Mouse (Mus musculus) gastrocnemius, adult 8-10 months (tissue): ENCODE data around the gene Arhgef3. TPM values are rescaled to one million over a fixed set of nuclear protein-coding genes. Genes with fewer than 3 reads are reported as not detected.
"Not testable (repeated sequence)": the region's sequence is repeated elsewhere in the genome, so short reads cannot be mapped to it uniquely, and the experiment has no call there.

ENCODE experiments used
- DNase-seq, 2 experiments: peaks; one replicate each; pipeline ENCODE4 v3.0.0; 2022; ENCODE audit warnings: low spot score in 2 of 2
- total RNA-seq, 4 experiments: library from RNA; stranded (reverse); gene quantifications; 2 replicates each; pipeline ENCODE4 v1.2.4; 2022

The Arhgef3 gene
- total RNA-seq, 4 experiments from 2014 or later: 9.4 to 30.0 (median 18.7) TPM

- DNase-seq: no peak
Observed at GRCm38 (mm10) chr14:27229441-27230147, 114.9 kb downstream of the Arhgef3 start.

- DNase-seq: peak in 1 of 2 experiments; percentile 19
Observed at GRCm38 (mm10) chr14:27230262-27231022, 115.7 kb downstream of the Arhgef3 start.

GRCm38 (mm10) chr14:27231506-27231905 lies 116.8 kb downstream of the Arhgef3 start:
- DNase-seq: no peak

- no peak for DNase-seq
Observed at GRCm38 (mm10) chr14:27231974-27232780, 117.5 kb downstream of the Arhgef3 start.

GRCm38 (mm10) chr14:27233056-27233455 lies 118.4 kb downstream of the Arhgef3 start:
- DNase-seq: no peak

GRCm38 (mm10) chr14:27233656-27234055 lies 119.0 kb downstream of the Arhgef3 start:
- no peak for DNase-seq

GRCm38 (mm10) chr14:27234270-27234840 lies 119.7 kb downstream of the Arhgef3 start:
- no peak for DNase-seq

GRCm38 (mm10) chr14:27235897-27236553 lies 121.3 kb downstream of the Arhgef3 start:
- DNase-seq: no peak

GRCm38 (mm10) chr14:27237522-27238187 lies 123.0 kb downstream of the Arhgef3 start:
- no peak for DNase-seq

- DNase-seq: no peak
Observed at GRCm38 (mm10) chr14:27238600-27239118, 124.0 kb downstream of the Arhgef3 start.

- no peak for DNase-seq
Observed at GRCm38 (mm10) chr14:27239551-27240091, 124.9 kb downstream of the Arhgef3 start.

GRCm38 (mm10) chr14:27242253-27242652 lies 127.6 kb downstream of the Arhgef3 start:
- DNase-seq: no peak

GRCm38 (mm10) chr14:27242769-27243168 lies 128.1 kb downstream of the Arhgef3 start:
- DNase-seq: no peak

- DNase-seq: no peak
Observed at GRCm38 (mm10) chr14:27243585-27243984, 128.9 kb downstream of the Arhgef3 start.

GRCm38 (mm10) chr14:27244898-27245297 lies 130.2 kb downstream of the Arhgef3 start:
- DNase-seq: no peak

GRCm38 (mm10) chr14:27246424-27246823 lies 131.7 kb downstream of the Arhgef3 start:
- DNase-seq: no peak

GRCm38 (mm10) chr14:27246948-27247347 lies 132.2 kb downstream of the Arhgef3 start:
- not testable (repeated sequence) for DNase-seq

- no peak for DNase-seq
Observed at GRCm38 (mm10) chr14:27249121-27249520, 134.4 kb downstream of the Arhgef3 start.

- no peak for DNase-seq
Observed at GRCm38 (mm10) chr14:27250281-27250789, 135.6 kb downstream of the Arhgef3 start.

- DNase-seq: no peak
Observed at GRCm38 (mm10) chr14:27253391-27253790, 138.7 kb downstream of the Arhgef3 start.
